37 mouse cellular contexts compared by ENCODE assay signal in the genomic region with DNA sequence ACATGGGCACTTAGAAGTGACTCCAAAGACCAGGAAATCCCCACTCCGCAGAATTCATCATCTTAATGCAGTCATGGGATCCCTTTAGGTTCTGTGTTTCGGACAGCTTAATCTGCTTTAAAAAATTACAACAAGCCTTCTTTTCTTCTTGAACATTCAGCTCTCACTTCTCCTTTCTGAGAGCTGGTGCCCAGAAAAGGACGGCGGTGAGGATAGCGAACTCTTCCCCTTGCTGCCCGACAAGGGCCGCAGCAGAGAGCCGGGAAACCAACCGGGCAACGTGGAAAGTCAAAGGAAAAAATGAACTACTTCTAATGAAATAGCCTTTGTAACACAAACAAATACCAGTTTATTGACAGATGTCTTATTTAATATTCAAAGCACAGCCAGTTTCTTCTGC. TPM values are rescaled to one million over a fixed set of nuclear protein-coding genes. Genes with fewer than 3 reads are reported as not detected.
A peak's percentile ranks its signal among the peaks of the same experiment; 100 is the strongest.
DNase-seq lines count a peak whose midpoint lies in the region; ATAC-seq and TF ChIP-seq lines count a peak whose summit lies in the region.
"Had no signal": no experiment of that assay in that cellular context is flagged by ENCODE, and none has a peak within 500 bp of the region (broad histone marks: within the 10 kb centered on the region; RNA-seq: fewer than 3 reads in every experiment).

No protein-coding gene starts in this region.

- H3K4me3 ChIP-seq in hindbrain, embryonic 16.5 days (ENCODE audit: low read length) = no peak overlapping the region
- no peak overlapping the region for H3K4me3 ChIP-seq in hindbrain, embryonic 10.5 days
- no peak overlapping the region for H3K4me3 ChIP-seq in CH12.LX (replicated peaks in 1 of 3; ENCODE audit: low read depth in 2 of 3, low read length in 2 of 3, poor library complexity in 1 of 3)
- H3K4me3 ChIP-seq: embryonic facial prominence, embryonic 13.5 days; heart, embryonic 10.5 days; heart, embryonic 15.5 days had no signal

- 72% methylated on average over 10 of the region's 10 CpGs for WGBS in hindbrain, embryonic 16.5 days
- WGBS in hindbrain, embryonic 10.5 days = 93% methylated on average over 10 of the region's 10 CpGs

- TF ChIP-seq RAD21 in CH12.LX (IDR thresholded peaks at IDR 0.05; ENCODE audit: low read depth, low read length) = no peak

- in situ Hi-C loops in CH12.LX (cut with MboI; ENCODE audit: low pct_ligation_motif_present, low pct_unique_long_range_greater_than_20kb, low sequenced_read_pairs) = no loop called here

- H3K27me3 ChIP-seq in hindbrain, embryonic 16.5 days (replicated peaks; ENCODE audit: control insufficient read depth, insufficient read depth, low read length) = no peaks in the 10 kb centered on the region
- H3K27me3 ChIP-seq in hindbrain, embryonic 10.5 days (ENCODE audit: insufficient read depth, poor library complexity, severe bottlenecking) = no peaks in the 10 kb centered on the region; the same call in 1 of the 2 replicates
- H3K27me3 ChIP-seq in CH12.LX (replicated peaks) = no peaks in the 10 kb centered on the region
- H3K27me3 ChIP-seq: embryonic facial prominence, embryonic 13.5 days; heart, embryonic 15.5 days had no signal

- peak; percentile 4 for DNase-seq in cerebellum, adult 11-12 months
- no peak for DNase-seq in cerebellum, postnatal 14 days
- DNase-seq in hindbrain, embryonic 10.5 days (ENCODE audit: low spot score) = no peak
- DNase-seq in layer of hippocampus, postnatal 36 days = peak; percentile 4 to 14
- no peak for DNase-seq in layer of hippocampus, adult 8-10 months (ENCODE audit: low spot score in 2 of 2)
- DNase-seq in CH12.LX (ENCODE audit: extremely low read depth) = no peak
- DNase-seq: adrenal gland, postnatal 14 days; gastrocnemius, postnatal 10 days; heart, postnatal 36 days; kidney, adult 8-10 months; kidney, postnatal 4 days; liver; lung, adult 2 months; lung, postnatal 10 days; retina, postnatal 1 day; right cerebral cortex, postnatal 14 days; thymus, postnatal 4 days had no signal

- H3K36me3 ChIP-seq in hindbrain, embryonic 16.5 days (ENCODE audit: control insufficient read depth, insufficient read depth, low read length) = no peaks in the 10 kb centered on the region
- H3K36me3 ChIP-seq in hindbrain, embryonic 10.5 days = peaks cover 8% of the 10 kb centered on the region
- H3K36me3 ChIP-seq in CH12.LX (replicated peaks in 1 of 2; ENCODE audit: control insufficient read depth in 1 of 2, insufficient read depth in 1 of 2, low read length in 1 of 2) = no peaks in the 10 kb centered on the region
- H3K36me3 ChIP-seq: heart, embryonic 15.5 days had no signal

- ATAC-seq in hindbrain, embryonic 16.5 days = peak; percentile 57; the same call in 1 of the 2 replicates
- ATAC-seq: intestine, embryonic 16.5 days had no signal

- H3K4me2 ChIP-seq in hindbrain, embryonic 16.5 days (ENCODE audit: low read length) = no peak overlapping the region
- H3K4me2 ChIP-seq in CH12.LX (ENCODE audit: insufficient read depth, low read depth, poor library complexity, severe bottlenecking) = peak overlapping the region; percentile 81
- H3K4me2 ChIP-seq: embryonic facial prominence, embryonic 13.5 days; heart, embryonic 15.5 days had no signal

- peak; percentile 70 for TF ChIP-seq EP300 in CH12.LX (IDR thresholded peaks at IDR 0.05; ENCODE audit: low read length)

- no peak for TF ChIP-seq POLR2A in CH12.LX (IDR thresholded peaks at IDR 0.05; ENCODE audit: low read depth, low read length)

- dilution Hi-C loops in CH12.LX (cut with MboI; ENCODE audit: extremely low pct_ligation_motif_present, extremely low pct_unique_long_range_greater_than_20kb, low sequenced_read_pairs) = no loop called here

- no peaks in the 10 kb centered on the region for H3K79me2 ChIP-seq in CH12.LX (replicated peaks; ENCODE audit: control insufficient read depth, extremely low read depth, insufficient read depth, poor library complexity, severe bottlenecking)

- H3K4me1 ChIP-seq in hindbrain, embryonic 16.5 days (ENCODE audit: control insufficient read depth, insufficient read depth, low read depth, low read length) = no peaks in the 10 kb centered on the region
- no peaks in the 10 kb centered on the region; the same call in 1 of the 2 replicates for H3K4me1 ChIP-seq in hindbrain, embryonic 10.5 days (replicated peaks)
- peaks cover 2 to 18% of the 10 kb centered on the region in 2 experiments; a peak in 2 of 4 replicates for H3K4me1 ChIP-seq in CH12.LX (ENCODE audit: control insufficient read depth in 1 of 2, insufficient read depth in 2 of 2)
- H3K4me1 ChIP-seq: embryonic facial prominence, embryonic 13.5 days; heart, embryonic 10.5 days; heart, embryonic 15.5 days had no signal

- no peak for TF ChIP-seq CTCF in CH12.LX (conservative IDR thresholded peaks at IDR 0.05 in 1 of 2, IDR thresholded peaks at IDR 0.05 in 1 of 2; ENCODE audit: low read depth in 2 of 2, low read length in 2 of 2)

- no peak overlapping the region for H3K27ac ChIP-seq in hindbrain, embryonic 16.5 days (ENCODE audit: low read depth, low read length)
- no peak overlapping the region for H3K27ac ChIP-seq in hindbrain, embryonic 10.5 days
- H3K27ac ChIP-seq in CH12.LX (ENCODE audit: insufficient read depth, low read depth) = no peak overlapping the region
- H3K27ac ChIP-seq: embryonic facial prominence, embryonic 13.5 days; heart, embryonic 10.5 days; heart, embryonic 15.5 days; kidney, postnatal 0 days; liver, embryonic 14.5 days; macrophage had no signal

- H3K9ac ChIP-seq in hindbrain, embryonic 16.5 days (ENCODE audit: low read depth, low read length) = no peak overlapping the region
- H3K9ac ChIP-seq in CH12.LX (ENCODE audit: insufficient read depth, low read depth) = peak overlapping the region; percentile 15; the same call in 1 of the 2 replicates
- H3K9ac ChIP-seq: embryonic facial prominence, embryonic 13.5 days; heart, embryonic 15.5 days; liver, embryonic 14.5 days had no signal

- H3K9me3 ChIP-seq in hindbrain, embryonic 16.5 days (ENCODE audit: control insufficient read depth, low read length) = no peaks in the 10 kb centered on the region
- no peaks in the 10 kb centered on the region for H3K9me3 ChIP-seq in hindbrain, embryonic 10.5 days
- no peaks in the 10 kb centered on the region for H3K9me3 ChIP-seq in CH12.LX (replicated peaks; ENCODE audit: low read length)
- H3K9me3 ChIP-seq: embryonic facial prominence, embryonic 13.5 days; heart, embryonic 10.5 days; heart, embryonic 15.5 days had no signal

TF ChIP-seq in CH12.LX, 34 proteins besides CTCF, POLR2A, EP300 and RAD21:
- no peak for TF ChIP-seq SMC3 (IDR thresholded peaks at IDR 0.05; ENCODE audit: low read depth, low read length)
- peak; percentile 14; the same call in 1 of the 2 replicates for TF ChIP-seq TCF12 (IDR thresholded peaks at IDR 0.05; ENCODE audit: low read depth, low read length)
- no peak for TF ChIP-seq ZC3H11A (IDR thresholded peaks at IDR 0.05; ENCODE audit: low read depth, low read length)
- 0 out of 2 replicates have a peak, but pooled peaks have one; percentile 21 for TF ChIP-seq BHLHE40 (IDR thresholded peaks at IDR 0.05; ENCODE audit: low read depth, low read length)
- TF ChIP-seq E2F4 (IDR thresholded peaks at IDR 0.05; ENCODE audit: insufficient replicate concordance, low read depth, low read length) = no peak
- TF ChIP-seq ELF1 (IDR thresholded peaks at IDR 0.05; ENCODE audit: low read depth, low read length) = no peak
- no peak for TF ChIP-seq CHD1 (IDR thresholded peaks at IDR 0.05; ENCODE audit: low read depth, low read length)
- TF ChIP-seq JUND (conservative IDR thresholded peaks at IDR 0.05; ENCODE audit: low read depth, low read length) = no peak
- no peak for TF ChIP-seq POLR2AphosphoS2 (IDR thresholded peaks at IDR 0.05; ENCODE audit: low read depth, low read length)
- TF ChIP-seq UBTF (IDR thresholded peaks at IDR 0.05; ENCODE audit: low read depth, low read length) = peak; percentile 69; the same call in 1 of the 2 replicates
- TF ChIP-seq NELFE (IDR thresholded peaks at IDR 0.05; ENCODE audit: low read depth, low read length) = no peak
- peak; percentile 76 for TF ChIP-seq IRF4 (IDR thresholded peaks at IDR 0.05; ENCODE audit: low read depth, low read length)
- TF ChIP-seq MEF2A (IDR thresholded peaks at IDR 0.05; ENCODE audit: borderline replicate concordance, low read depth, low read length) = 0 out of 2 replicates have a peak, but pooled peaks have one; percentile 10
- TF ChIP-seq KAT2A (IDR thresholded peaks at IDR 0.05; ENCODE audit: insufficient replicate concordance, low read length) = no peak

RNA-seq across cellular contexts. Expression of a gene that starts 34.3 kb away (rescaled TPM):
- polyA plus RNA-seq in hindbrain, embryonic 16.5 days (2015; fragmentation: Nextera tagmentation; extraction: Ambion mirVana) = 0.09 TPM in 1 of 2 replicates, not detected in the other
- polyA plus RNA-seq in hindbrain, embryonic 10.5 days (2016; fragmentation: Nextera tagmentation; extraction: Ambion mirVana) = 0.09 TPM in 1 of 2 replicates, not detected in the other
- under 1 TPM; 0.50 to 0.63 TPM for total RNA-seq in layer of hippocampus, postnatal 36 days (2021)
- total RNA-seq in layer of hippocampus, adult 8-10 months (2022) = 1 to 10 TPM in 1 of 4 experiments, under 1 TPM in 3; 0.87 to 1.5 (median 0.95) TPM
- total RNA-seq in CH12.LX (2012; rRNA removed) (not detected in 2 replicates), CH12.LX (2014; rRNA removed) (not detected in 2 replicates)
- polyA plus RNA-seq in CH12.LX (2012; ENCODE audit: insufficient read length, low read depth) = not detected in 2 replicates
- total RNA-seq: adrenal gland, postnatal 14 days; common myeloid progenitor, adult 5-6 weeks; gastrocnemius, postnatal 10 days; granulocyte monocyte progenitor cell, adult 5-6 weeks; heart, postnatal 36 days; left cerebral cortex, adult 18-20 months; left cerebral cortex, postnatal 14 days; megakaryocyte-erythroid progenitor cell, adult 5-6 weeks; monocyte, adult 5-6 weeks had no signal
- polyA plus RNA-seq: embryonic facial prominence, embryonic 13.5 days; forebrain, embryonic 11.5 days; heart, embryonic 10.5 days; heart, embryonic 15.5 days; intestine, embryonic 16.5 days; kidney, postnatal 0 days; limb, embryonic 11.5 days; liver, embryonic 14.5 days; macrophage; small intestine, adult 2 months; stomach, embryonic 14.5 days; testis, adult 2 months; thymus, postnatal 0 days had no signal

RNA-seq across cellular contexts. Expression of a gene that starts 59.3 kb away (rescaled TPM):
- 13.5 and 16.1 TPM in 2 replicates for polyA plus RNA-seq in hindbrain, embryonic 16.5 days (2015; fragmentation: Nextera tagmentation; extraction: Ambion mirVana)
- 22.4 and 24.2 TPM in 2 replicates for polyA plus RNA-seq in hindbrain, embryonic 10.5 days (2016; fragmentation: Nextera tagmentation; extraction: Ambion mirVana)
- total RNA-seq in layer of hippocampus, postnatal 36 days (2021) = 10 to 100 TPM; 25.2 to 28.3 TPM
- 10 to 100 TPM; 23.8 to 26.5 (median 24.1) TPM for total RNA-seq in layer of hippocampus, adult 8-10 months (2022)
- total RNA-seq in CH12.LX (2012; rRNA removed) (3.3 and 3.9 TPM in 2 replicates), CH12.LX (2014; rRNA removed) (2.2 and 2.9 TPM in 2 replicates)
- 16.2 and 22.2 TPM in 2 replicates for polyA plus RNA-seq in CH12.LX (2012; ENCODE audit: insufficient read length, low read depth)

RNA-seq across cellular contexts. Expression of a gene that starts 59.7 kb away (rescaled TPM):
- polyA plus RNA-seq in hindbrain, embryonic 16.5 days (2015; fragmentation: Nextera tagmentation; extraction: Ambion mirVana) = 8.1 and 9.3 TPM in 2 replicates
- polyA plus RNA-seq in hindbrain, embryonic 10.5 days (2016; fragmentation: Nextera tagmentation; extraction: Ambion mirVana) = 9.3 and 9.9 TPM in 2 replicates
- total RNA-seq in layer of hippocampus, postnatal 36 days (2021) = 1 to 10 TPM; 7.7 to 9.9 TPM
- total RNA-seq in layer of hippocampus, adult 8-10 months (2022) = 10 to 100 TPM in 3 of 4 experiments, 1 to 10 TPM in 1; 8.3 to 12.6 (median 10.9) TPM
- total RNA-seq in CH12.LX (2012; rRNA removed) (4.6 and 5.8 TPM in 2 replicates), CH12.LX (2014; rRNA removed) (7.2 and 7.9 TPM in 2 replicates)
- polyA plus RNA-seq in CH12.LX (2012; ENCODE audit: insufficient read length, low read depth) = 7.2 and 7.3 TPM in 2 replicates

Comparison
In these comparisons a context has a peak if more than half of its experiments do, and no peak if none do; other contexts are left out.
1. DNase-seq: peak in cerebellum, adult 11-12 months (single experiment) and layer of hippocampus, postnatal 36 days (2 of 2); none in cerebellum, postnatal 14 days (0 of 2), hindbrain, embryonic 10.5 days (single experiment), layer of hippocampus, adult 8-10 months (0 of 2) and CH12.LX (single experiment).
2. RNA of a gene that starts 59.3 kb away (total RNA-seq): 25.2 to 28.3 TPM in layer of hippocampus, postnatal 36 days and 23.8 to 26.5 TPM in layer of hippocampus, adult 8-10 months; 2.2 to 3.9 TPM in CH12.LX; every median in the first group is over 4 times any median in the second.